Mouse (Mus musculus): ENCODE data around the gene Kmt5b.

The Kmt5b gene

DNA sequence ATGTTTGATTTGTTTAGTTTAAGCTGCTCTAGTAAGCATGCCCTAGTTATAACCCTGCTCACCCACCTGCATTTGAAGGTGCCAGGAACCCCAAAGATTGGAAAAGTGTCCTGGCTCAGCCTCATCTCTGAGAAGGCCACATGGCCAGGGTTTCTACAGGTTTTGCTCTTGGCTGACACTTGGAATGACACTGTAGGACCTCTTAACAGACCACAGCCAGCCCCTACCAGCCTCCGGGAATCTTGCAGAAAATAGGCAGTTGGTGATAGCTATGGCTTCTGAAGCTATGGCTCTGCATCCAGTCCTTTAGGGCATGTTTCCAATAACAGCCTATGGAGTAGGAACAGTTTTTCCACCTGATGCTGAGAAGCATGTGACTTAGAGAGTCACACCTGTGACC lies 77.6 kb downstream of the Kmt5b start:
- no peak for DNase-seq

DNA sequence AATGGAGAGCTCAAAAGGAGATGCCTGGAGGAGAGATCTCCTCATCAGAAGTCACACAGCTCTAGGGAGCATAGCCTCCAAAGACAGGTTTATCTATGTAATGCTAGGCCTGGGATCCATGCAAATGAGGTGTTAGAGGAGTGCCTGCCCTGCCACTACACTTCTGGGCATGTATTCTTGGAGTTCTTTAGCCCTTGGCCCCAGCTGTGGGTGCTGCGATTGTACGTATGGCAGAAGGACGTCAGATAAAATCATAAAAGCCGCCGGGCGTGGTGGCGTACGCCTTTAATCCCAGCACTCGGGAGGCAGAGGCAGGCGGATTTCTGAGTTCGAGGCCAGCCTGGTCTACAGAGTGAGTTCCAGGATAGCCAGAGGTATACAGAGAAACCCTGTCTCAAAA lies 78.1 kb downstream of the Kmt5b start:
- DNase-seq = no peak

GRCm38 (mm10) chr19:3845803-3846406 lies 78.7 kb downstream of the Kmt5b start:
- DNase-seq = no peak

- DNase-seq = no peak
These were observed 79.7 kb downstream of the Kmt5b start for GRCm38 (mm10) chr19:3846676-3847604.

GRCm38 (mm10) chr19:3847711-3848110 lies 80.5 kb downstream of the Kmt5b start:
- no peak for DNase-seq

DNA sequence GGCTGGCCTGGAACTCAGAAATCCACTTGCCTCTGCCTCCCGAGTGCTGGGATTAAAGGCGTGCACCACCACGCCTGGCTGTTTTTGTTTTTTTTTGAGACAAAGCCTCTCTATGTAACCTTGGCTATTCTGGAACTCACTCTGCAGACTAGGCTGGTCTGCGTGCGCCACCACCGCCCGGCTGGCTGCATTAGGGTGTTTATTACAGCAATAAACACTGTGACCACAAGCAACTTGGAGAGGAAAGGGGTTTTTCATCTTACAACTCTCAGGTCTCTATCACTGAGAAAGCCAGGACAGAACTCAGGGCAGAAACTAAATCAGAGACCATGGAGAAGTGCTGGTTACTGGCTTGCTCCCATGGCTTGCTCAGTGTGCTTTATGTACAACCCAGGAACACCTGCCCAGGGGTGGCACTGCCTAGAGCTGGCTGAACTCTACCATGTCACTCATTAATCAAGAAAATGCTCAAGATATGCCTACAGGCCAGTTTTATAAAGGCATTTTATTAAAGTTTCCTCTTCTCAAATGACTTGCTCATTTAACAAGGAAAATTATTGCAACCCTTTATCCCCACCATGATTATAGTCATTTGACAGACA lies 81.1 kb downstream of the Kmt5b start:
- peak; percentile 69 for DNase-seq

GRCm38 (mm10) chr19:3849251-3849650 lies 82.0 kb downstream of the Kmt5b start:
- no peak for DNase-seq

DNA sequence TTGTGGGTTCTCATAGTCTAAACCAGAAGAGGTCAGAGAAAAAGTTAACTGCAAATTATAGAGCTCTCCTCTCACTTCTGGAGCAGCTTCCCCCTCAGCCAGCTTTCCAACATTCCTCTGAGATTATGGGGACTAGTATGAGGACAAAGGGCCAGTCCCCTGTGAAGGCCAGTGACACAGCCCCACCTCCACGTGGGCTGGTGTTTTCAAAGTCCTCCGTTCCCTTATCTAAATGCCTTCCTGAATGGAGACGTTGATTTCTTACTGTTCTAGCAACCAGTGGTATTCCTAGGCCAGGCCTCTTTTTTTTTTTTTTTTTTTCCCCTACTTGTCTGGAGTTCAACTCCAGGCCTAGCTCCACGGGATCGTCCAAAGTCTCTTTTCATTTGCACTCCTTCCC lies 82.9 kb downstream of the Kmt5b start:
- peak; percentile 42 for DNase-seq

GRCm38 (mm10) chr19:3850847-3851469 lies 83.7 kb downstream of the Kmt5b start:
- peak; percentile 90 for DNase-seq

GRCm38 (mm10) chr19:3851502-3851962 lies 84.3 kb downstream of the Kmt5b start, which contains the start of gene Chka:
Gene Chka (plus strand): TSS chr19:3851773.
- DNase-seq = peak; percentile 95

DNA sequence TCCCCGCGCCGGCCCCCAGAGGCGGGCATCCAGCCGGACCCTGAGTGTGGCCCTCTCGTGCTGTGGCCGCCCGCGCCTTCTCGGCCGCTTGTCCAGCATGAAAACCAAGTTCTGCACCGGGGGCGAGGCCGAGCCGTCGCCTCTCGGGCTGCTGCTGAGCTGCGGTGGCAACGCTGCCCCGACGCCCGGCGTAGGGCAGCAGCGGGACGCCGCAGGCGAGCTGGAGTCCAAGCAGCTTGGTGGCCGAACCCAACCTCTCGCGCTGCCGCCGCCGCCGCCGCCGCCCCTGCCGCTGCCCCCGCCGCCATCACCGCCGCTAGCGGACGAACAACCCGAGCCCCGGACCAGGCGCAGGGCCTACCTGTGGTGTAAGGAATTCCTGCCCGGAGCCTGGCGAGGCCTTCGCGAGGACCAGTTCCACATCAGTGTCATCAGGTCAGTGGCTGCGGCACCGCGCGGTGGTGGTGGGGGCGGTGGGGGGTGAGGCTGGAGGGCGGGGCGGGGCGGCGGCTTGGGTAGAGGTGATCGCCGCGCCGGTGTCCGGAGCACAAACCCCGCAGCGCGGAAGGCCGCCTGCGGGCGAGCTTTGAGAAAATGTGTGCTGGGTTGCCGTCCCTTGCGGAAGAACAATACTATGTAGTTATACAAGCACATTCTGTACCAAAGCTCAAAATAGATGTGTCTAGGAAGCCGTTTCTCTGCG lies 84.9 kb downstream of the Kmt5b start:
- peak; percentile 56 for DNase-seq

DNA sequence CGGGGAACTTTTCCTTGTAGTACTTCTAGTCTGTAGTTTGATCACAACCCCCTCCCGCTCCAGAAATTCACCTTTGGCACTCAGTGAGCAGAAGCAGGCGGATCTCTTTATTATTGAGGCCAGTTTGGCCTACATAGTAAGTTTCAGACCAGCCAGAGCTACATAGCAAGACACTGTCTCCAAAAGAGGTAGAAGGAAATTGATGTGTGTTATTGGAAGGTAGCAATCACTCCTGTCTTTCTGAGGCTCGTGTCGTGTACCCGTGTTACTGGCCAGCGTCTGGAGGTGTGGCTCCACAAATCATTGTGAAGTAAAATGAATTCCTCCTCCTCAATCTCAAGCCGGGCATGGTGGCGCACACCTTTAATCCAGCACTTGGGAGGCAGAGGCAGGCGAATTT lies 85.9 kb downstream of the Kmt5b start:
- no peak for DNase-seq

DNA sequence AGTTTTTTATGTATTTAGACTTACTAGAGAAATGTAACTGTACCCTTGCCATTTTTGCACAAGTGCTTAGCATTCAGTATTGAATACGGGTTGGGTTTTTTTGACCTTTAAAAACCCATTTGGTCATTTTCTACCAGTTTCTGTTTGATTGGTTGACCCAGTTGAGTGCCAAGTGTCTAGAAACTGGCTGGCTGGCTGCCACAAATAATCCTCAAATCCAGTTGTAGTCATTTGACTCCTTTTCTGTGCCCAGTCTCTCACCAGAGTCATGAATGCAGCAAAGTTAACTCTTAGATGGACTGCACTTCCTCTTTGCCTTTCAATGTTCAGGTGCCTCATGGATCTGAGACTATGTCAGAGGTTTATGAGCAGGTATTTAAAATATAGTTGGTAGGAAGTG lies 86.7 kb downstream of the Kmt5b start:
- DNase-seq = no peak

- no peak for DNase-seq
These were observed 87.9 kb downstream of the Kmt5b start for GRCm38 (mm10) chr19:3855091-3855490.

- no peak for DNase-seq
These were observed 88.4 kb downstream of the Kmt5b start for GRCm38 (mm10) chr19:3855601-3856000.

DNA sequence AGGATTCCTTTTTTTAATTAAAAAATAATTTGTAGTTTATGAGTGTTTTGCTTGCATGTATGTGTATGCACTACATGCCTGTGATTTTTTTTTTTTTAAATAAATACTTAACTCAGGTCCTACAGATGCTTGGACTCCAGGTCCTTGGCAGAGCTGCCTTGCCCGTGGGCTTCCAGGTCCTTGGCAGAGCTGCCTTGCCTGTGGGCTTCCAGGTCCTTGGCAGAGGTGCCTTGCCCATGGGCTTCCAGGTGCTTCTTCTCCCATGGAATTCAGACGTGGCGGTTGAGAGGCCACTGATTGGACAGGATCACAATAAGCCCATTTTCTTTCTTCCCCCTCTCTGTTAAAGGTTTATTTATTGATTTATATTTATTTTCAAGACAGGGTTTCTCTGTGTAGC lies 90.0 kb downstream of the Kmt5b start:
- DNase-seq = no peak

DNA sequence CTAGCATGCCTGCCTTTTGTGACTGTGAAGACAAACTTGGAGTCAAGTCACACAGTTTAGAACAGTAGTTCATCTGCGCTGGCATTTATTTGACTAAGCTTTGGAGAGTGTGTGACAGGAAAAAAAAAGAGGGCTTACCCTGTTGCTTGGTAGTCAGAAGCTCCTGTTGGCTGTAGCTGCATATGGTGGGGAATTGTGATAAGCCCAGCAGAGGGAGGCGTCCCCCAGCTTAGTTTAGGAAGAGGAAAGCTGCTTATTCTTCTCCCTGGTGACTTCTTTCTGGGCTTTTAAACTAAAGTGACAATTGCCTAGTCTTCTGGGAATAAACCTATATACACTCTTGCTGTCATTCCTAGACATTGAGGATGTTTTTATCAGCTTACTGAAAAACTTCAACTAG lies 95.5 kb downstream of the Kmt5b start:
- no peak for DNase-seq

GRCm38 (mm10) chr19:3864960-3865359 lies 97.7 kb downstream of the Kmt5b start:
- DNase-seq = no peak
